In the genomic region with DNA sequence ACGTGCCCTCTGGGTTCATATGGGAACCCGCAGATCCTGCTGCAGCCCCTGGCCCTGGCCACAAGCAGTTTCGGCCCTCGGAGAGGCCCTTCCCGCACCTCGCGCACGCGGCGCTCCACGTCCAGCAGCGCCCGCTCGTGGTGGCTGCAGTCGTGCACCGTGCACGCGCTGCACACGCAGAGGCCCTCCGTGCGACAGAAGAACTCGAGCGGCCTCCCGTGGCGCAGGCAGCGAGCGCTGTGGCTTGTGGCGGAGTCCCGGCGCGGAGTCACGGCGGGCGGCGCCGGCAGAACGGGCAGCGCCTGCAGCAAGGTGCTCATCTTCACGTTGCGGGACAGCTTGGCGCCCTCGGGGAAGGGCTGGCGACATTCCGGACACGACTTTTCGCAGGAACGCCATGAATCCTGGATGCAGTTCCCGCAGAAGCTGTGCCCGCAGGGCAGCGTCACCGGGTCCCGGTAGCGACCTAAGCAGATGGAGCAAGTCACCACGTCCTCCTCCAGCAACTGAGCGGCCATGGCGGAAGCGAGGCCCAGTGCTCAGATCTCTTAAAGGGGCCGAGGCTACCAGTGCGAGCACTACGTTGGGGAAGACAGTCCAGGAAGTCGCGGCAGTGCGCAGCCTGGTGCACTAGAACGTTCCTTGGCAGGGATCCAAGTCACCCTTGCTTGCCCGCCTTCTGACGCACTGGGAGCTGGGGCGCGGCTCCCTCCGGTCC, we compare ENCODE assay signal across 8 mouse cellular contexts. TPM values are rescaled to one million over a fixed set of nuclear protein-coding genes. Genes with fewer than 3 reads are reported as not detected.
A peak's percentile ranks its signal among the peaks of the same experiment; 100 is the strongest.
DNase-seq lines count a peak whose midpoint lies in the region; ATAC-seq and TF ChIP-seq lines count a peak whose summit lies in the region.

A gene (minus strand): TSS at position 641 of the 718 bp plus-strand sequence.

- no peaks in the 10 kb centered on the region for H3K9me3 ChIP-seq in MEL (replicated peaks; ENCODE audit: insufficient read depth, low read length)
- no peaks in the 10 kb centered on the region for H3K9me3 ChIP-seq in lung, embryonic 15.5 days

- H3K4me3 ChIP-seq in MEL (ENCODE audit: control insufficient read depth in 1 of 2, insufficient read depth in 1 of 2, low read depth in 2 of 2, low read length in 2 of 2) = peak within 1 kb of the TSS; percentile 44 to 76
- peak within 1 kb of the TSS; percentile 59 for H3K4me3 ChIP-seq in lung, embryonic 15.5 days
- H3K4me3 ChIP-seq in olfactory bulb, adult 2 months (ENCODE audit: insufficient read depth, low read depth, low read length) = peak within 1 kb of the TSS; percentile 70

- peak; percentile 71 for TF ChIP-seq RAD21 in MEL (IDR thresholded peaks at IDR 0.05; ENCODE audit: low read depth, low read length)

- DNase-seq in MEL (ENCODE audit: low read depth, low spot score) = peak; percentile 97
- peak; percentile 79 for DNase-seq in cerebellum, adult 8-10 months
- DNase-seq in forelimb bud, embryonic 11.5 days (ENCODE audit: low read depth, low spot score) = peak; percentile 84
- DNase-seq in layer of hippocampus, adult 9-10 months (ENCODE audit: low spot score) = peak; percentile 76
- DNase-seq in thymus, adult 18-20 months = peak; percentile 77 to 87

- TF ChIP-seq EP300 in MEL (IDR thresholded peaks at IDR 0.05; ENCODE audit: low read depth in 1 of 2, low read length in 2 of 2) = peak in 1 of 2 experiments; percentile 23; a peak in 1 of 4 replicates

- H3K27me3 ChIP-seq in MEL (ENCODE audit: control insufficient read depth in 1 of 2, insufficient read depth in 2 of 2, low read length in 2 of 2) = no peaks in the 10 kb centered on the region
- no peaks in the 10 kb centered on the region for H3K27me3 ChIP-seq in lung, embryonic 15.5 days

- ATAC-seq in hematopoietic stem cell, adult 5-6 weeks (replicated peaks in 1 of 2; ENCODE audit: insufficient read depth in 1 of 2, low FRiP score in 2 of 2, low TSS enrichment in 1 of 2, low read depth in 1 of 2, poor library complexity in 2 of 2, severe bottlenecking in 2 of 2) = peak; percentile 63 to 69
- peak; percentile 82 for ATAC-seq in lung, embryonic 15.5 days (ENCODE audit: borderline replicate concordance, extremely low read depth, low FRiP score, low TSS enrichment)

- peaks cover 0 to 10% of the 10 kb centered on the region in 2 experiments; a peak in 2 of 4 replicates for H3K4me1 ChIP-seq in MEL (ENCODE audit: control insufficient read depth in 1 of 2, insufficient read depth in 2 of 2, low read length in 2 of 2)
- peaks cover 38% of the 10 kb centered on the region for H3K4me1 ChIP-seq in lung, embryonic 15.5 days
- H3K4me1 ChIP-seq in olfactory bulb, adult 2 months (ENCODE audit: control insufficient read depth, insufficient read depth, low read length) = peaks cover 16% of the 10 kb centered on the region

- peak; percentile 57 to 83; a peak in 3 of 4 replicates for TF ChIP-seq POLR2A in MEL (IDR thresholded peaks at IDR 0.05; ENCODE audit: control insufficient read depth in 1 of 2, insufficient read depth in 1 of 2, low read depth in 1 of 2, low read length in 2 of 2, poor library complexity in 1 of 2)
- 0 out of 2 replicates have a peak, but pooled peaks have one; percentile 17 for TF ChIP-seq POLR2A in olfactory bulb, adult 2 months (IDR thresholded peaks at IDR 0.05; ENCODE audit: insufficient read depth, low read depth, low read length)

- peaks cover 3 to 4% of the 10 kb centered on the region in 2 experiments; a peak in 2 of 4 replicates for H3K36me3 ChIP-seq in MEL (ENCODE audit: control insufficient read depth in 1 of 2, insufficient read depth in 2 of 2, low read length in 2 of 2)
- H3K36me3 ChIP-seq in lung, embryonic 15.5 days = peaks cover 43% of the 10 kb centered on the region

- TF ChIP-seq CTCF in MEL (IDR thresholded peaks at IDR 0.05 in 2 of 3, conservative IDR thresholded peaks at IDR 0.05 in 1 of 3; ENCODE audit: control insufficient read depth in 1 of 3, insufficient read depth in 1 of 3, low read depth in 2 of 3, low read length in 3 of 3, poor library complexity in 1 of 3, severe bottlenecking in 1 of 3) = peak in 2 of 3 experiments; percentile 81 to 89; a peak in 5 of 6 replicates
- peak; percentile 75 for TF ChIP-seq CTCF in olfactory bulb, adult 2 months (IDR thresholded peaks at IDR 0.05; ENCODE audit: insufficient read depth, low read depth, low read length)

- peak within 1 kb of the TSS; percentile 67 for H3K4me2 ChIP-seq in lung, embryonic 15.5 days

- H3K27ac ChIP-seq in MEL (ENCODE audit: control insufficient read depth, low read depth, low read length) = peak within 1 kb of the TSS; percentile 82
- peak within 1 kb of the TSS; percentile 96 for H3K27ac ChIP-seq in lung, embryonic 15.5 days
- peak within 1 kb of the TSS; percentile 93 for H3K27ac ChIP-seq in olfactory bulb, adult 2 months (ENCODE audit: insufficient read depth, low read depth, low read length)

- peaks cover 14% of the 10 kb centered on the region for H3K79me2 ChIP-seq in MEL (ENCODE audit: control insufficient read depth, insufficient read depth, low read length, poor library complexity)

- WGBS in lung, embryonic 15.5 days = under 1% methylated on average over 69 of the region's 69 CpGs
- WGBS in olfactory bulb, adult 2 months = 2% methylated on average over 69 of the region's 69 CpGs

- peak within 1 kb of the TSS; percentile 88 for H3K9ac ChIP-seq in MEL (ENCODE audit: control insufficient read depth, low read depth, low read length, poor library complexity, severe bottlenecking)
- H3K9ac ChIP-seq in lung, embryonic 15.5 days = peak within 1 kb of the TSS; percentile 74

TF ChIP-seq in MEL, 35 proteins besides CTCF, POLR2A, EP300 and RAD21:
- peak; percentile 61 for TF ChIP-seq TCF12 (IDR thresholded peaks at IDR 0.05; ENCODE audit: low read depth, low read length)
- no peak for TF ChIP-seq MEF2A (IDR thresholded peaks at IDR 0.05; ENCODE audit: extremely low read depth, insufficient replicate concordance, low read depth, low read length, poor library complexity, severe bottlenecking)
- peak; percentile 74 for TF ChIP-seq SMC3 (IDR thresholded peaks at IDR 0.05; ENCODE audit: low read depth, low read length)
- 0 out of 2 replicates have a peak, but pooled peaks have one; percentile 61 for TF ChIP-seq UBTF (IDR thresholded peaks at IDR 0.05; ENCODE audit: borderline replicate concordance, insufficient read depth, low read depth, low read length)
- no peak for TF ChIP-seq MAFK (IDR thresholded peaks at IDR 0.05; ENCODE audit: borderline replicate concordance, low read depth, low read length)
- no peak for TF ChIP-seq GATA1 (IDR thresholded peaks at IDR 0.05; ENCODE audit: low read depth, low read length)
- TF ChIP-seq MXI1 (IDR thresholded peaks at IDR 0.05; ENCODE audit: low read depth, low read length) = peak; percentile 88
- peak; percentile 93 for TF ChIP-seq MAX (IDR thresholded peaks at IDR 0.05; ENCODE audit: low read length)
- peak; percentile 85 for TF ChIP-seq TBP (IDR thresholded peaks at IDR 0.05; ENCODE audit: low read depth, low read length)
- no peak for TF ChIP-seq POLR2AphosphoS5 (IDR thresholded peaks at IDR 0.05; ENCODE audit: borderline replicate concordance, low read depth, low read length)
- peak; percentile 62 for TF ChIP-seq SIN3A (IDR thresholded peaks at IDR 0.05; ENCODE audit: low read length)
- TF ChIP-seq ETS1 (IDR thresholded peaks at IDR 0.05; ENCODE audit: low read depth, low read length) = peak; percentile 69; the same call in 1 of the 2 replicates
- peak; percentile 74 for TF ChIP-seq BHLHE40 (IDR thresholded peaks at IDR 0.05; ENCODE audit: borderline replicate concordance, low read depth, low read length)
- peak; percentile 49; the same call in 1 of the 2 replicates for TF ChIP-seq NRF1 (IDR thresholded peaks at IDR 0.05; ENCODE audit: insufficient read depth, low read depth, low read length, poor library complexity, severe bottlenecking)
- TF ChIP-seq CHD2 (IDR thresholded peaks at IDR 0.05; ENCODE audit: low read length) = no peak
- 0 out of 2 replicates have a peak, but pooled peaks have one; percentile 39 for TF ChIP-seq USF1 (IDR thresholded peaks at IDR 0.05; ENCODE audit: low read depth, low read length)
- peak; percentile 93 for TF ChIP-seq POLR2AphosphoS2 (IDR thresholded peaks at IDR 0.05; ENCODE audit: low read length)
- TF ChIP-seq USF2 (IDR thresholded peaks at IDR 0.05; ENCODE audit: borderline replicate concordance in 1 of 2, insufficient read depth in 1 of 2, low read depth in 1 of 2, low read length in 2 of 2) = no peak
- TF ChIP-seq ZMIZ1 (IDR thresholded peaks at IDR 0.05; ENCODE audit: low read depth, low read length) = peak; percentile 26; the same call in 1 of the 2 replicates
- peak; percentile 91 for TF ChIP-seq ELF1 (IDR thresholded peaks at IDR 0.05; ENCODE audit: low read depth, low read length)
- peak; percentile 55 for TF ChIP-seq HCFC1 (IDR thresholded peaks at IDR 0.05; ENCODE audit: low read depth, low read length)
- peak; percentile 64 for TF ChIP-seq ZC3H11A (IDR thresholded peaks at IDR 0.05; ENCODE audit: low read depth, low read length)
- TF ChIP-seq NELFE (IDR thresholded peaks at IDR 0.05; ENCODE audit: low read depth, low read length) = peak; percentile 90

RNA-seq across cellular contexts. Expression of the gene that starts here (rescaled TPM):
- 8.2 and 8.8 TPM in 2 replicates for total RNA-seq in MEL (2012; rRNA removed)
- 10 to 100 TPM in 1 of 2 experiments, not detected in 1; 10.7 TPM for polyA plus RNA-seq in MEL (2012; ENCODE audit: insufficient read depth in 1 of 2, insufficient read length in 2 of 2, low read depth in 1 of 2, low replicate concordance in 2 of 2, missing spikeins in 1 of 2)
- 9.1 TPM in 2 replicates for total RNA-seq in hematopoietic stem cell, adult 5-6 weeks (2017)
- 3.7 and 4.3 TPM in 2 replicates for polyA plus RNA-seq in lung, embryonic 15.5 days (2015; fragmentation: Nextera tagmentation; extraction: Ambion mirVana)
- polyA plus RNA-seq in olfactory bulb, adult 2 months (2012; ENCODE audit: insufficient read depth, insufficient read length, low replicate concordance, missing spikeins) = not detected in 2 replicates

Comparison
In these comparisons a context has a peak if more than half of its experiments do, and no peak if none do; other contexts are left out.
1. Peak in every context shown above with its lines: DNase-seq, ATAC-seq, H3K4me3 ChIP-seq and H3K27ac ChIP-seq.